Mouse (Mus musculus) midbrain, postnatal 0 days (tissue): ENCODE measurements around the gene Ttbk2. TPM values are rescaled to one million over a fixed set of nuclear protein-coding genes. Genes with fewer than 3 reads are reported as not detected.

Experiments
- ATAC-seq: fragments of 200-750 bp; cut with Nextera tagmentation; 2 replicates; pipeline ENCODE4 v1.8.0; 2017; ENCODE audit warnings: moderate number of reproducible peaks, mild to moderate bottlenecking, moderate TSS enrichment, moderate library complexity; ENCODE audit not compliant: low FRiP score
- DNase-seq: peaks from one replicate; pipeline ENCODE4 v3.0.0-alpha.2; 2015; ENCODE audit warnings: low spot score
- H3K27ac ChIP-seq: fragments of 300-500 bp; sonication (generic); 2 replicates; pipeline ENCODE4 v1.5.1; 2014; ENCODE audit warnings: low read depth, mild to moderate bottlenecking, low read length, mixed read lengths
- H3K27me3 ChIP-seq: fragments of 300-500 bp; sonication (generic); 2 replicates; pipeline ENCODE4 v1.6.1; 2014; ENCODE audit warnings: low read length, control low read depth, mixed read lengths; ENCODE audit not compliant: insufficient read depth
- H3K36me3 ChIP-seq: fragments of 300-500 bp; sonication (generic); 2 replicates; pipeline ENCODE4 v1.6.1; 2014; ENCODE audit warnings: low read length, control low read depth, mixed read lengths; ENCODE audit not compliant: insufficient read depth
- H3K4me1 ChIP-seq: fragments of 300-500 bp; sonication (generic); 2 replicates; pipeline ENCODE4 v1.6.1; 2014; ENCODE audit warnings: mild to moderate bottlenecking, control low read depth, antibody characterized with exemption, low read length, mixed read lengths; ENCODE audit not compliant: insufficient read depth
- H3K4me2 ChIP-seq: fragments of 300-500 bp; sonication (generic); 2 replicates; pipeline ENCODE4 v1.6.1; 2014; ENCODE audit warnings: low read depth, mild to moderate bottlenecking, low read length, mixed read lengths; ENCODE audit not compliant: poor library complexity, severe bottlenecking
- H3K4me3 ChIP-seq: fragments of 300-500 bp; sonication (generic); 2 replicates; pipeline ENCODE4 v1.5.1; 2014; ENCODE audit warnings: low read depth, mild to moderate bottlenecking, low read length, moderate library complexity
- H3K9ac ChIP-seq: fragments of 300-500 bp; sonication (generic); replicated peaks from 2 replicates; pipeline ENCODE4 v1.6.1; 2014; ENCODE audit warnings: mild to moderate bottlenecking, low read length, moderate library complexity, mixed read lengths; ENCODE audit not compliant: poor library complexity, severe bottlenecking
- H3K9me3 ChIP-seq: fragments of 300-500 bp; sonication (generic); 2 replicates; pipeline ENCODE4 v1.6.1; 2016; ENCODE audit warnings: low read length, control low read depth
- CTCF ChIP-seq: IDR thresholded peaks from 2 replicates; pipeline ENCODE4 v1.5.1; 2016; ENCODE audit warnings: antibody characterized with exemption, mild to moderate bottlenecking
- WGBS: fragments of 180-500 bp; shearing (Covaris S2); extraction: QIAGEN DNeasy Blood & Tissue Kit; methylation state at CpG from one replicate; pipeline ENCODE4 v1.1.7; 2014; 5-methylcytosine and 5-hydroxymethylcytosine counted together
- polyA plus RNA-seq: library from polyadenylated mRNA; unstranded; fragments of >200 nt; fragmentation: Nextera tagmentation; extraction: Ambion mirVana; gene quantifications from 2 replicates; pipeline ENCODE4 v1.2.1, GENCODE M21; 2015
- total RNA-seq: library from RNA; depleted of rRNA; stranded (reverse); fragments of >200 nt; gene quantifications from 2 replicates; pipeline ENCODE4 v1.2.3, GENCODE M21; 2014

Gene Ttbk2
- total and polyA plus RNA-seq, 2 experiments from 2014 or later: 8.7 to 65.3 TPM

GRCm38 (mm10) chr2:120731167-120731862 is 119.1 kb downstream of the Ttbk2 start:
- WGBS: under 1% methylated on average over 52 of the region's 61 CpGs
- H3K4me1 ChIP-seq: peaks cover 12% of the 10 kb centered on the region; the same call in 1 of the 2 replicates
- peak overlapping the region; percentile 96 for H3K4me3 ChIP-seq
- peaks cover 17% of the 10 kb centered on the region; the same call in 1 of the 2 replicates for H3K36me3 ChIP-seq
- H3K9ac ChIP-seq: peak overlapping the region; percentile 89
- no peaks in the 10 kb centered on the region for H3K27me3 ChIP-seq
- TF ChIP-seq CTCF: peak; percentile 36
- peak; percentile 96 for ATAC-seq
- peak; percentile 94 for DNase-seq
- peak overlapping the region; percentile 82 for H3K27ac ChIP-seq
- H3K4me2 ChIP-seq: peak overlapping the region; percentile 71
- no peaks in the 10 kb centered on the region for H3K9me3 ChIP-seq

GRCm38 (mm10) chr2:120730639-120731166 is 119.7 kb downstream of the Ttbk2 start:
- H3K9ac ChIP-seq: peak overlapping the region; percentile 89
- WGBS: under 1% methylated on average over 47 of the region's 50 CpGs
- peaks cover 12% of the 10 kb centered on the region; the same call in 1 of the 2 replicates for H3K4me1 ChIP-seq
- peaks cover 22% of the 10 kb centered on the region for H3K36me3 ChIP-seq
- H3K27ac ChIP-seq: peak overlapping the region; percentile 82
- H3K27me3 ChIP-seq: no peaks in the 10 kb centered on the region
- peak; percentile 17 for DNase-seq
- TF ChIP-seq CTCF: no peak
- H3K4me2 ChIP-seq: peak overlapping the region; percentile 71
- peak; percentile 6; the same call in 1 of the 2 replicates for ATAC-seq
- H3K9me3 ChIP-seq: no peaks in the 10 kb centered on the region
- H3K4me3 ChIP-seq: peak overlapping the region; percentile 96

GRCm38 (mm10) chr2:120729775-120730585 is 120.4 kb downstream of the Ttbk2 start:
- peaks cover 12% of the 10 kb centered on the region; the same call in 1 of the 2 replicates for H3K4me1 ChIP-seq
- WGBS: 10% methylated on average over 23 of the region's 23 CpGs
- no peaks in the 10 kb centered on the region for H3K27me3 ChIP-seq
- H3K9me3 ChIP-seq: no peaks in the 10 kb centered on the region
- ATAC-seq (no peak), DNase-seq (peak; percentile 12)
- H3K27ac ChIP-seq: peak overlapping the region; percentile 82
- H3K36me3 ChIP-seq: peaks cover 29% of the 10 kb centered on the region
- H3K9ac ChIP-seq: peak overlapping the region; percentile 89
- H3K4me3 ChIP-seq: peak overlapping the region; percentile 96
- TF ChIP-seq CTCF: no peak
- peak overlapping the region; percentile 71 for H3K4me2 ChIP-seq

- peaks cover 2% of the 10 kb centered on the region; the same call in 1 of the 2 replicates for H3K4me1 ChIP-seq
- no peak for TF ChIP-seq CTCF
- no peak overlapping the region for H3K9ac ChIP-seq
- no peak overlapping the region for H3K27ac ChIP-seq
- H3K4me2 ChIP-seq: no peak overlapping the region
- no peaks in the 10 kb centered on the region for H3K9me3 ChIP-seq
- WGBS: 93% methylated on average over 6 of the region's 6 CpGs
- DNase-seq (no peak), ATAC-seq (no peak)
- no peaks in the 10 kb centered on the region for H3K27me3 ChIP-seq
- no peak overlapping the region for H3K4me3 ChIP-seq
- peaks cover 71% of the 10 kb centered on the region for H3K36me3 ChIP-seq
Measured at GRCm38 (mm10) chr2:120724176-120724575, 126.2 kb downstream of the Ttbk2 start.

GRCm38 (mm10) chr2:120723621-120724020 is 126.8 kb downstream of the Ttbk2 start:
- TF ChIP-seq CTCF: no peak
- Histone ChIP-seq H3K4me2 (no peak overlapping the region), H3K36me3 (peaks cover 76% of the 10 kb centered on the region), H3K9ac (no peak overlapping the region), H3K9me3 (no peaks in the 10 kb centered on the region), H3K4me3 (no peak overlapping the region), H3K4me1 (no peaks in the 10 kb centered on the region), H3K27ac (no peak overlapping the region), H3K27me3 (no peaks in the 10 kb centered on the region)
- DNase-seq (no peak), ATAC-seq (no peak)
- 78% methylated on average over 4 of the region's 4 CpGs for WGBS
